Mouse (Mus musculus): ENCODE results near the gene Tcf7l2.

DNA sequence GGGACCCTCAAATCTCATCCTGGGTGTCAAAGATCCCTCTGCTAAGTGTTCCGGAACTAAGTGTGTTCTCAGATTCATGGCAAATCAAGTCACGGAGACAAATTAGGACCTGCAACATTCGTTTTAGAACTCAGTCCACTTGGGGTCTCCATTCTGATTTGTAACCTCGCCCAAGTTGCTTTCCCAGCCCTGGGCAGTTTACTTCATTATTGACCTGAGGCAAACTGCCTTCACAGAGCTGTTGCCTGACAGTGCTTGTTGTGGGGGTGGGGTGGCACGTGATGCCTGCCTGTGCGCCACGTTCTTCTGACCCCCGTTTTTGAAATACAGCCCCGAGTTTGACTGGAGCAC, 40.4 kb upstream of the Tcf7l2 start:
- TF ChIP-seq CTCF (IDR thresholded peaks at IDR 0.05; ENCODE audit: control insufficient read depth, insufficient read depth, insufficient read length) (no peak), MAX (IDR thresholded peaks at IDR 0.05) (no peak), CEBPB (IDR thresholded peaks at IDR 0.05; ENCODE audit: low read depth) (no peak), USF1 (IDR thresholded peaks at IDR 0.05; ENCODE audit: low read depth) (no peak)
